Mouse (Mus musculus) ovary, postnatal 10 days (tissue): ENCODE data around the gene Ugt2a2.
"Not testable (repeated sequence)": the region's sequence is repeated elsewhere in the genome, so short reads cannot be mapped to it uniquely, and the experiment has no call there.

Experiments
- DNase-seq: peaks from one replicate; pipeline ENCODE4 v3.0.0; 2022; ENCODE audit warnings: low spot score

Gene Ugt2a2

DNA sequence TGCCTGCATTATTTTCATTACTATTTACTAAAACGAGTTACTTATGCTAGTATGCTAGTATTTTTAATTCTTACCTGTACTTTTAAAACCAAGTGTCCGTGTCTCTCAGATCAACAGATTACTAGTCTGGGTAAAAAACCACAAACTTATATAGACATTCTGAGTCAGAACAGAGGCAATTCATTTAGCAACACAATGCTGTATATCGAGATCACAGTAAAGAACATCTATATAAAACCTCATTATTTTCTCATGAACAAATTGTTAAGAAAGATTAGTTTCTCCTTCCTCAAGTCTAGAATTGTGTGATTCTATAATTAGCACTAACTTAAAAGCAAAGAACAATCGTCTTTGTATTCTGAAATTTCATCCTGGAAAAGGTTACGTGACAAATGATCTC lies at the start of gene Ugt2a2:
Ugt2a2 (minus strand) TSS at position 101 of the 400 bp plus-strand sequence.
- no peak for DNase-seq

DNA sequence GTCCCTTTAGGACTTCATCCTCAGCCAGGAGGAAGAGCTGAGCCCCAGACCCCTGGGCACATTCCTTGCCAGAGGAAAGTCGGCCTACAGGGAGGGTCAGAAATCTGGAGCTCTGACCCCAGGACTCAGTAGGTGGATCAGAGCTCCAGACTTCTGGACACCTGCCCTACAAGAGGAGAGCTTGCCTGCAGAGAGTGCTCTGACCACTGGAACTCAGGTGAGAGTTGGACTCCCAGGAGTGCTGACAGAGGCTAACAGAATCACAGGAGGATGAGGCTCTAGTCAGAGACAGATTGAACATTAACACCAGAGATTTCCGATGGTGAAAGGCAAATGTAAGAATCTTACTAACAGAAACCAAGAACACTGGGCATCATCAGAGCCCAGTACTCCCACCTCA lies 41.5 kb upstream of the Ugt2a2 start:
- DNase-seq, result not testable (repeated sequence)

DNA sequence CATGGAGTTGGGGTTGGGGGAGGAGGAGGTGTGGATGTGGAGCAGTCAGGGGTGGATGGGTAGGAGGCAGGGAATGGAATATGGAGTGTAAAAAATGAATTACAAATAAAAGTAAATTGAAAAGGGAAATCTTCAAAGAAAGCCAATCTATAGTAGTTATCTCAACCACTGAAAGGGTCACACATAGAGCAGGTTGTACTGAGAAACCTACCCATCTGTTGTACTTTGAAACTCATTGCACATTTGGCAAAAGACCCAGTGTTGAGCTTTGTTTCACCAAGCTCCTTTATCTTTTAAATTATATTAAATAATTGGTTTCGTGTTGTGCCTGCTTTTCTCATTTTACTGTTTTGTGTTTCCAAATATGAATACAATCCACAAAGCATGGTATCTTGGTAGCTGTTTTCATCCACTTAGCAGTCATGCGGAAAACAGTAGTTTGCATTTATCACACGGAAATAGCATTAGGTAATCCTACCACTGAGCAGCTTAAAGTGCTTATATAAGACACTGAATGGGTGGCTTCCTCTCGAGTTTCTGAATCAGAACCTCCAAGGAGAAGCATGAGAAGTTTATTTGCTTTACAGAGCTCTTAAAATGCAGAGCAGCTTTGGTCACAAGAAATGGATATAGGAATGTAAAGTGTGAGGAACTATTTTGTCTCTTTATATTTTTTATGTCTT lies 23.9 kb upstream of the Ugt2a2 start:
- no peak for DNase-seq

DNA sequence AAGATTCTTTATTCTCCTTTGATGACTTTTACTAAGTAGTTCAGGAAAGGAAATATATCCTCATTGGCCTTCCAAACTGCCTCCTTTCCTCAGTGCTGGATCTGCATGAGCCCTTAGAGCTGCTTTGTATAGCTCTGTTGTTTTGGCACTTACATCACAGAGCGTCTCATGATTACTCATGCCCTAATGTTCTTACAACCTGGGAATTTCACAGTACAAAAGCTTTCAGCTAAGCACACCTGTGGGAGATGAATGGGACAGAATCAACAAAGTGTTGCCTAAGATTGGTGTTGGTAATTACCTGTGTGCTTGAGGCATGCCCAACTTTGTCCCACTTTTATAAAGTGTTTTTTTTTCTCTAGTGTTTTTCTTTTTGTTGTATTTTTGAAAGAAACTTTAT lies 20.6 kb upstream of the Ugt2a2 start:
- DNase-seq, result no peak

DNA sequence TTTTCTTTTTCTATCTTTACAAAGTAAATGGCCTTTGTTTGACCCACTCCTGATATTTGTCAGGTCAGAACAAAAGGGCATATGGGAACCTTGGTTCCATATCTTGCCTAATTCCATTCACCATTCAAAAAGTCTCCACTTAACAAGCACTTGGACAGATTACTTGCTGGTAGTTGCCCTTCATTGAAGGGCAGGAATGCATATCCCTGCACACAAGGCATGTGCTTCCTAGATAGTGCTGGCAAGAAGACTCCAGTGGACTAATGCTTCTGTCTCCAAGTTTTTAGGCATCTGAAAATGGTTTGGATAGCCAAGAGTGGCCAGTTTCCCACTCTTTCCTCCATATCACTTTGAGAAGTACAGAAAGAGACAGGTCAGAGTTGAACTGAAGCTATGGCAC lies 17.3 kb upstream of the Ugt2a2 start:
- DNase-seq, result no peak

DNA sequence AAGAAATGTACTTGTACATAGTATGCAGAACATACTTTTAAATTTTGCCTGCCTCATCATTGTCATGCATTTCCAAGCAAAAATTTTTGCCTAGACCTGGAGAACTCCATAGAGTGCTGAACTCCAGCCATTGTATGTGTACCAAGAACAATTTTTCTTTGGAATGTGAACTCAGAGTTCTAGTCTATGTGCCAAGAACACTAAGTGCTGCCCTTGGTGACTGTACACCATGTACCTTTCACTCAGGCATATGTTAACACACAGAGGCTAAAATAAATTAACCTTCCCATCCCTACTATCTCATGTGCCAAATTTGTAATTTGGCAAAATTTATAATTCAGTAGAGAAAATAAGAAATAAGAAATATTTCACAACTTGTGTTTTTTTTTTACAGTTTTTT lies 16.9 kb upstream of the Ugt2a2 start:
- DNase-seq, result no peak

DNA sequence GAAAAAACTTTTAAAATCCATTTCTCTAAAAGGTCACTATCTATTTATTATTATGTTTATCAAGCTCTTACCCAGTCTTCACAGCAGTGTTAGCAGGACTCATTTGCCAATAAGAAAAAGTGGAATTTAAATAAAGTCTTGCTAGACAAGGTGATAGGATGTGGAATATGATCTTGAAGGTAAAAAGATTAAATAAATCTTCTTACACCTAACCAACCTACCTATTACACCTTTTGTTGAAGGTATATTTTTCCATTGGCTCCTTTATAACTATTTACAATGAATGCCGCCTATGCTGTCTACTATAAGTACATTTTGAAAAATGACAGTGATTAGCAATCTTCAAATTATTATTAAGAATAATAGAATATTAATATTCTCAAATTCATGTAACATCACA lies 8.7 kb upstream of the Ugt2a2 start, which contains the start of gene Ugt2a1:
Ugt2a1 (minus strand) TSS at position 101 of the 400 bp plus-strand sequence.
- no peak for DNase-seq

DNA sequence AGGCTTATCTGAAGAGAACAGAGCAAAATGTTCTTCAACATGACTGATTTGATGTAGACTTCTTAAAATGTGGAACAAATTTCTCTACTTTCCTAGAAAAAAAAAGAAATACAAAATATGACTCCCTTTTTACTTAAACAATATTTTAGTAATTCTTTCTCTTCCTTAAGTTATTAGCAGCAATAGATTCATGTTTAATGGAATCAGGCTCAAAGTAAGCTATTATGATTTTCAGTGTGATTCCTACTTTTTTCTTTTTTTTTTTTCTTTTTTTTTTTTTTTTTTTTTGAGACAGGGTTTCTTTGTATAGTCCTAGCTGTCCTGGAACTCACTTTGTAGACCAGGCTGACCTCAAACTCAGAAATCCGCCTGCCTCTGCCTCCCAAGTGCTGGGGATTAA lies 4.6 kb upstream of the Ugt2a2 start, which contains the start of gene Gm43638:
Gm43638 (minus strand) TSS at position 101 of the 400 bp plus-strand sequence.
- DNase-seq, result not testable (repeated sequence)

DNA sequence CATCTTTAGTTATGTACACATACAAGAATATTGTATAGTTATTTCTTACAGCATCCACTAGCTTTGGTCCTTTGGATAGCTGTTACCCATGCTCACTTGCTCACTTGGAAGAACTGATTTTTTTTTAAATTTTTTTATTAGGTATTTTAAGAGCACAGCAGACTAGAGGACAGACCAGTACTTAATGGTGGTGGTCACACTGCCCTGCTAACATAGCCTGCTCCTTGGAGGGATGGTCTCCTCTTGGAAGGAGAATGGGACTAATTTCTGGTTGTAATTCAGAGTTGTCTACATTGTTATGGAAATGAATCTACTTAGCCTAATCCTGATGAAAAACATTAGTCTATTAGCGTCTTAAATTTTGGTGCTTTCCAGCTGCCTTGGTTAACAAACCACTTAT lies 23.2 kb downstream of the Ugt2a2 start:
- DNase-seq, result no peak

DNA sequence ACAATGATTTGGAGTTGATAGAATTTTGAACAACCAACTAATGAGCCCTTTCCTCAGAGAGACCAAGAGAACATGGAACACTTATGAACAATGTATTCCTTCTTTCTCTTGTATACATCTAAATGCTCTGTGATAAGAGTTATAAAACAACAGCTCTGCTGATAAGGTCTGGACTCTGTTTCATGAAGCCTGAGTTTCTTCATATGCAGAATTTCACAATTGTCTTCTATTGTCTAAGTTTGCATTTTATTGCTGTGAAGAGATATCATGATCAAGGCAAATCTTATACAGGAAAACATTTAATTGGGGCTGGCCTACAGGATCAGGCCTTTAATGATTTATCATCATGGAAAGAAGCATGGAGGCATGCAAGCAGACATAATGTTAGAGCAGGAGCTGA lies 24.4 kb downstream of the Ugt2a2 start:
- no peak for DNase-seq

DNA sequence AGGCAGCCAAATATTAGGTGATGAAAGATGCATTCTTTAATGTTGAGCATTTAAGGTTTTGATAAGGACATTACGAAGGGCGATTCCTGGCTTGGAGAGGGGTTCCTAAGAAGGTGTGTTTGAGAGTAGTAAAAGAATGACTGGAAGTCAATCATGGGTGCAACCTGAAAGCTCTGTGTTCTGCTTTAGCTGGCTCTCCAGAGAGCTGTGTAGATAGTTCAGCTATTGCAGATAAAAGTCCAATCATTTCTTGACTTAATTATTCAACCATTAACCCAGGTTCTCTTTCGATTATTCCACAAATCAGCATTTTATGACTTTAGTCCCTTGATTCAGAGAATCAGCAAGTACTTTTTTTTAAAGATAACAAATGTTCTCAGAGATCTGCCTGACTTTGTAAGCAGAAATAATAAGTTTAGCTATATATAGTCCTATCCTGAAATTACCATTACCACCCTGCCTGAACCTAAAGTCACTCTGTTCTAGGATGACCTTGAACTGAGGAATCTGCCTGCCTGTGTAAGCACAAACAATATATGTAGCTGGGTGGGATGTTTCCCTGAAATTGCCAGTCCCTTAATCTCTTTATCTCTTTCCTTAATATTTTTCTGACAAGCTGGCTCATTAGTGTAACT lies 25.7 kb downstream of the Ugt2a2 start:
- DNase-seq, result no peak

DNA sequence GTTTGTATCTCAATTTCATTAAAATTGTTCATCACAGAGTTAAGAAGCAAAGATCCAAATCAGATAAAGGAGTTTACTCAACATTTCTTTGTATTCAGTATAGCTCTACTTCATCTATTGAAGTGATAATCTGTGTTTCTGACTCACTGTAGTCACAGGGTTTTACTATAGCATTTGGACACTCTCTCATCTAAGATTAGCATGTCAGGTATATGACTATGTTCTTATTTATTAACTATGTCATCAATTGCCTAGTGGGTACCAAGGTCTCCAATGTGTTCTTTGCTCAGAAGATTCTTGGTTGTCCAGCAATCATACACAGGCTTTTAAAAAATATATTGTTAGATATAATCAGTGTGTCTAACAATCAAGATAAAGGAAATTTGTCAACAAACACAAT lies 26.5 kb downstream of the Ugt2a2 start:
- no peak for DNase-seq

DNA sequence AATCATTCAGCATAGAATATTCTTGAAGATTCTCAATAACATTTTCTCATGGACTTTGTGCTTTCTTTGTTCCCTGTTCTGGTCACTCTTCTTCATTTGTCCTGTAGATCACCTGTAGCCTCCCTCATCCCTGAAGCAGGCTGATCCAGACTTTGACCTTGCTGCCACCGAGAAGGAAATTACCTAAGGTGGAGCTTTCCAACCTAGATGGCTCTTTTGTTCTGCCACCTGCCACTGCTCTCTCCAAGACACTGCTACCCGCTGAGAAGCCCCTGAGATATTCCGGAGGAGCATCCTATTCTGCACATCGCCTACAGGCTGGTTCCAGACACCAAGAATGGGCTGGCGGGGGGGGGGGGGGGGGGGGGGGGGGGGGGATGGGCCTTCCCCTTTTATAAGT lies 29.5 kb downstream of the Ugt2a2 start:
- not testable (repeated sequence) for DNase-seq

DNA sequence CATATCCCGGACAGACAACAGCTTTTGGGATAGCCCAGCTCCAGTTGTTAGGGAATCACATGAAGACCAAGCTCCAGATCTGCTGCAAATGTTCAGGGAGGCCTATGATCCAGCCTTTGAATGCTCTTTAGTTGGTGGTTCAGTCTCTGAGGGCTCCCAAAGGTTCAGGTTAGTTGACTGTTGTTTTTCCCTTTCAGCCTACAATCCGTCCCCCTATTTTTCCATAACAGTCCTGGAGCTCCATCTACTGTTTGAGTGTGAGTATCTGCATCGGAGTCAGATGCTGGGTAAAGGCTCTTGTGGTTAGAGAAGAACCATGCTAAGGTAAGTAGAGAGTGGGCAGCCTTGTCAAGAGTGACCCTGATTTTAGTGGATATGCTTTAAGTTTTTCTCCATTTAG lies 45.8 kb downstream of the Ugt2a2 start:
- DNase-seq, result no peak

DNA sequence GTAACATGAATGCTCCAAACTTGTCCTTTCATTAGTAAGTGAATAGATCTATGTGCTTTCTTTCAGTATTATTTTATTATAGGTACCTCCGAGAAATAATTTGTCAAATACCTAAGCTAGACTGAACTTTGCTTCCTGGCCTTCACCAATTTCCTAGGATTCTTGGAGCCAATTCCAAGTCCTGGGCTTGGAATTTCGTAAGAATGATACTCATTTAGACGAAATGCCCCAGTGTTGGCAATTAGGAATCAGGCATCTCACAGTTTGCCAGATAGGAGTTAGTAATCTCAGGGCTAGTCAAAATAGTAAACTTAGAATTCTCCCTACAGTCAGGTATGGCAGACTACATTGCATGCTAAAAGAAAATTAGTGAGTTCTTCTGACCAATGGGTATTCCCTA lies 56.4 kb downstream of the Ugt2a2 start:
- no peak for DNase-seq

DNA sequence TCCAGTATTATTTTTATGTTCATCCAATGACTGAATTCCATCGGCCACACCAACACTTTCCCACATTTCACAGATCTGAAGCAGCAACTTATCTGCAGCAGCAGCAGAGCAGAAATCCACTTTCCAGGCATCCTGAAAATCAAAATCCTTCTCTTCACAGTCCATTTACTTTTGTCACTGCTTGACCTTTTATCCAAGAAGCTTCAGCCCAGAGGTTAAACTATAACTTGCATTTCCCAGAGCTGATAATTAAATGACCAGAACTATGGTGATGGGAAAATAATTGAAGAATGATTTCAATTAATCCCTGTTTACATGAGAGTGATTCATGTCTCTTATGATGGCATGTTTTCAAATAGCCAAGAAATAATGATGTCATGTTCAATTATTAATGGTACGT lies 58.0 kb downstream of the Ugt2a2 start, which contains the start of gene Ugt2b38:
Ugt2b38 (minus strand) TSS at position 163 of the 400 bp plus-strand sequence.
- not testable (repeated sequence) for DNase-seq
